Mouse (Mus musculus) midbrain, postnatal 0 days (tissue): ENCODE measurements around the gene Apobec3. TPM values are rescaled to one million over a fixed set of nuclear protein-coding genes. Genes with fewer than 3 reads are reported as not detected.

Source experiments
- ATAC-seq: fragments of 200-750 bp; cut with Nextera tagmentation; 2 replicates; pipeline ENCODE4 v1.8.0; 2017; ENCODE audit warnings: moderate number of reproducible peaks, mild to moderate bottlenecking, moderate TSS enrichment, moderate library complexity; ENCODE audit not compliant: low FRiP score
- DNase-seq: peaks from one replicate; pipeline ENCODE4 v3.0.0-alpha.2; 2015; ENCODE audit warnings: low spot score
- H3K27ac ChIP-seq: fragments of 300-500 bp; sonication (generic); 2 replicates; pipeline ENCODE4 v1.5.1; 2014; ENCODE audit warnings: low read depth, mild to moderate bottlenecking, low read length, mixed read lengths
- H3K27me3 ChIP-seq: fragments of 300-500 bp; sonication (generic); 2 replicates; pipeline ENCODE4 v1.6.1; 2014; ENCODE audit warnings: low read length, control low read depth, mixed read lengths; ENCODE audit not compliant: insufficient read depth
- H3K36me3 ChIP-seq: fragments of 300-500 bp; sonication (generic); 2 replicates; pipeline ENCODE4 v1.6.1; 2014; ENCODE audit warnings: low read length, control low read depth, mixed read lengths; ENCODE audit not compliant: insufficient read depth
- H3K4me1 ChIP-seq: fragments of 300-500 bp; sonication (generic); 2 replicates; pipeline ENCODE4 v1.6.1; 2014; ENCODE audit warnings: mild to moderate bottlenecking, control low read depth, antibody characterized with exemption, low read length, mixed read lengths; ENCODE audit not compliant: insufficient read depth
- H3K4me2 ChIP-seq: fragments of 300-500 bp; sonication (generic); 2 replicates; pipeline ENCODE4 v1.6.1; 2014; ENCODE audit warnings: low read depth, mild to moderate bottlenecking, low read length, mixed read lengths; ENCODE audit not compliant: poor library complexity, severe bottlenecking
- H3K4me3 ChIP-seq: fragments of 300-500 bp; sonication (generic); 2 replicates; pipeline ENCODE4 v1.5.1; 2014; ENCODE audit warnings: low read depth, mild to moderate bottlenecking, low read length, moderate library complexity
- H3K9ac ChIP-seq: fragments of 300-500 bp; sonication (generic); replicated peaks from 2 replicates; pipeline ENCODE4 v1.6.1; 2014; ENCODE audit warnings: mild to moderate bottlenecking, low read length, moderate library complexity, mixed read lengths; ENCODE audit not compliant: poor library complexity, severe bottlenecking
- H3K9me3 ChIP-seq: fragments of 300-500 bp; sonication (generic); 2 replicates; pipeline ENCODE4 v1.6.1; 2016; ENCODE audit warnings: low read length, control low read depth
- CTCF ChIP-seq: IDR thresholded peaks from 2 replicates; pipeline ENCODE4 v1.5.1; 2016; ENCODE audit warnings: antibody characterized with exemption, mild to moderate bottlenecking
- WGBS: fragments of 180-500 bp; shearing (Covaris S2); extraction: QIAGEN DNeasy Blood & Tissue Kit; methylation state at CpG from one replicate; pipeline ENCODE4 v1.1.7; 2014; 5-methylcytosine and 5-hydroxymethylcytosine counted together
- polyA plus RNA-seq: library from polyadenylated mRNA; unstranded; fragments of >200 nt; fragmentation: Nextera tagmentation; extraction: Ambion mirVana; gene quantifications from 2 replicates; pipeline ENCODE4 v1.2.1, GENCODE M21; 2015
- total RNA-seq: library from RNA; depleted of rRNA; stranded (reverse); fragments of >200 nt; gene quantifications from 2 replicates; pipeline ENCODE4 v1.2.3, GENCODE M21; 2014

The Apobec3 gene
- total and polyA plus RNA-seq, 2 experiments from 2014 or later, result 3.4 to 5.4 TPM

DNA sequence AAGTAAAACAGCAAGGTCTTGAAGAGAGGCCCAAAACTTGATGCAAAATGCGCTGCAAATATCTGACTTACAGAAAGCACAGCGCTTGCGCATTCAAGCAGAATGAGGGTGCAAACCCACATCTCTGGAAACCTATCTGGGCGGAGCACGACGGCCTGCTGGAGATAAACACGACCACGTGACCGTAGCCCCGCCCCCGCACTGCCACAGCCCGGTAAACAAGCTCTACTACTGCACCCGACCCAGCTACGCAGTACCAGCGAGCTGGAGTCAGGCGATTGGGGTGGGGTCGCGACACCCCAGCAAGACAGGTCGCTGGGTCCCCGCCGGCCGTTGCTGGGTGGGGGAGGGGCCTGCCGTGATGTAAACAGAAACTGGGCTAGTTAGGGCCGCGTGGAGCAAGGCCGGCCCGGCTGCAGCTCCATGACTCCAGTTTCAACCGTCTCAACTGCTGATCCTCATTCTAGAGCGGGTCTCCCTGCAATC lies 36.2 kb downstream of the Apobec3 start:
- H3K27ac ChIP-seq, result peak overlapping the region; percentile 59
- peak overlapping the region; percentile 54 for H3K9ac ChIP-seq
- TF ChIP-seq CTCF, result no peak
- under 1% methylated on average over 29 of the region's 29 CpGs for WGBS
- peak; percentile 75 for ATAC-seq
- H3K27me3 ChIP-seq, result no peaks in the 10 kb centered on the region
- no peaks in the 10 kb centered on the region for H3K36me3 ChIP-seq
- peak; percentile 81 for DNase-seq
- H3K9me3 ChIP-seq, result no peaks in the 10 kb centered on the region
- 0 out of 2 replicates have a peak, but pooled peaks cover 6% of the 10 kb centered on the region for H3K4me1 ChIP-seq
- peak overlapping the region; percentile 81 for H3K4me2 ChIP-seq
- peak overlapping the region; percentile 55 for H3K4me3 ChIP-seq

DNA sequence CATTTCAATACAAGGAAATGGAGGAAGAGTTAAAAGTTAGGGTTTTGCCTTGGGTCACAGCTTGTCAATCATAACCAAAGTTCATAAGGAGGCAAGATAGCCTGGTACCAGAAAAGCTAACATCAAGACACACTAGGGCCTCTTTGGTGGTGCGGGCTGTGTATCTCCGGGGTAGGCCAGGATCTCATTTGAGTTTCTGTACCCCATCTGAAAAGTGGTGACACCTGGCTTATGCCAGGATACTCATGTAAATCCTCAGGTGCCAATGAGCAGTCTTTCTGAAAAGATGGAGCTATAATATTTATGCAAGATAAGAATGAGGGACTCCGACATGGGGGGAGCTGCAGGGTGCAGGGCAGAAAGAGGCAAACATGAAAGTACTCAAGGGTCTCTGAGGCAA lies 36.9 kb downstream of the Apobec3 start:
- no peak overlapping the region for H3K27ac ChIP-seq
- peak overlapping the region; percentile 81 for H3K4me2 ChIP-seq
- 0 out of 2 replicates have a peak, but pooled peaks cover 6% of the 10 kb centered on the region for H3K4me1 ChIP-seq
- no peaks in the 10 kb centered on the region for H3K9me3 ChIP-seq
- no peaks in the 10 kb centered on the region for H3K27me3 ChIP-seq
- no peak for DNase-seq
- no peak for ATAC-seq
- 88% methylated on average over 3 of the region's 3 CpGs for WGBS
- H3K4me3 ChIP-seq, result no peak overlapping the region
- no peaks in the 10 kb centered on the region for H3K36me3 ChIP-seq
- no peak overlapping the region for H3K9ac ChIP-seq
- no peak for TF ChIP-seq CTCF

DNA sequence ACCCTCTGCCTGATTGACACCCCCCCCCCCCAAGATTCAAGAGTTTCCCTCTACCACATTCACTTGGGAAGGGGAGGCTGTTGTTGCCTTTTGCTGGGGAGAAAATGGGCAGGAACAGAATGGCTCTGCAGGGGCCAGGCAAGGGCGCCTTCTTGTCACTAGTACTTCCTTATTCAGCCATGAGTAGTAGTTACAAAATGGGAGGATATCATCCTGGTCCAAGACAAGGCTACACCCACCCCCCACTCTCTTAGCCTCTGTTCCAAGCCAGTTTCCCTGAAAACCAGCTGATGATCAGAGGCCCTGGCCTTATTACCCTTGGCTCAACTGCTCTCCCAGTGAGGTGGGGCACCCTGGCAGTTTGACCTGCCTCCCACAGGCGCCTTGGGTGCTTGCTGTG lies 37.3 kb downstream of the Apobec3 start:
- no peak for DNase-seq
- 90% methylated on average over 2 of the region's 2 CpGs for WGBS

DNA sequence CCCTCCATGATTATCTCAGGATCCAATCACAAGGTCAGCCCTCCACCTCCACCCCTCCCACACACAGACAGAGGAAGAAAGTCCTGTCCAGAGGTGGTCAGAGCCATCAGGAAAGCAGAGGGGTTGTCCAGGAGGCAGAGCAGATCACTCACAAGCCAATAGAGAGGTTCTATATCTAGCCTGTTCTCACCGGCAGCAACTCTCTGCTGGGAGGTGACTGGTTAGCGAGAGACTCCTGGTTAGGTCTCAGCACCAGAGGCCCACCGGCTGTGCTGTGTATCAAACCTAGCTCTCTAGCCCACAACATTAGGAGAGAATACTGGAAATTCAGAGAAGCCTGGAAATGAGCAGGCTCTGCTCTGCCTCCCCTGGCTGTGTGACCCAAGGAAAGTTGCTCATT lies 38.3 kb downstream of the Apobec3 start:
- Histone ChIP-seq H3K4me1 (0 out of 2 replicates have a peak, but pooled peaks cover 6% of the 10 kb centered on the region), H3K4me2 (no peak overlapping the region), H3K4me3 (no peak overlapping the region), H3K36me3 (no peaks in the 10 kb centered on the region), H3K9ac (no peak overlapping the region), H3K27ac (no peak overlapping the region), H3K27me3 (peaks cover 5% of the 10 kb centered on the region; the same call in 1 of the 2 replicates), H3K9me3 (no peaks in the 10 kb centered on the region)
- TF ChIP-seq CTCF, result no peak
- ATAC-seq (no peak), DNase-seq (no peak)
- 92% methylated on average over 3 of the region's 3 CpGs for WGBS

More for the DNA sequence above, 37.3 kb downstream of the Apobec3 start:
- no peaks in the 10 kb centered on the region for H3K27me3 ChIP-seq
- H3K4me1 ChIP-seq, result 0 out of 2 replicates have a peak, but pooled peaks cover 6% of the 10 kb centered on the region
- H3K36me3 ChIP-seq, result no peaks in the 10 kb centered on the region
- H3K9ac ChIP-seq, result no peak overlapping the region
- H3K9me3 ChIP-seq, result no peaks in the 10 kb centered on the region
- ATAC-seq, result no peak
- TF ChIP-seq CTCF, result no peak
- no peak overlapping the region for H3K27ac ChIP-seq
- no peak overlapping the region for H3K4me3 ChIP-seq
- no peak overlapping the region for H3K4me2 ChIP-seq

DNA sequence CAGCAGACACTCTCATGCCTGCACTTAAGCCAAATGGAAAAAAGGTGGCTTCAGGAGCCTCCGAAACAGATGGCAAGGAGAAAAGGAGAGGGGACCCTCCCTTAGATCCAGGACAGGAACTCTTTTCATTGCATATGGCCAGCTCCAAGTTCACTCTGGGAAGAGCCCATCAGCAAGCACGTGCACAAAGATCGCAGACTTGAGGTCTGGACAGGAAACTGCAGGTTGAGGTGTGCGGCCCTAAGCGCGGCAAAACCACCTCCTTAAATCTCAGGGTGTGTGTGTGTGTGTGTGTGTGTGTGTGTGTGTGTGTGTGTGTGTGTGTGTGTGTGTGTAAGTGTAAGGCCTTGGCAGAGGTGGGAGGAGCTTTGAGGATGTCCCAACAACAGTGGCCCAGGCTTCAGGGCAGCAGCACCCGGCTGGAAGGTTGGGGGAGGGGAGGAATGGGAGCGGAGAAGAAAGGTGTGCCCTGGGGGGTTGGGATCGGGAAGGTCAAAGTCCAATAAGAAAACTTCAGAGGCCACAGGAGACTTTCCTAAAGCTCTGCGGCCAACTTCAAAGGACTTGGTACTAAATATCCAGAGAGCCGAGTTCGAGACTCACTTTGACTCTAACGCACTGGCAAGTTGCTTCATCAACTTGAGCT lies 40.2 kb downstream of the Apobec3 start:
- Histone ChIP-seq H3K4me1 (0 out of 2 replicates have a peak, but pooled peaks cover 6% of the 10 kb centered on the region), H3K4me2 (peak overlapping the region; percentile 83), H3K4me3 (peak overlapping the region; percentile 66), H3K9ac (no peak overlapping the region), H3K9me3 (no peaks in the 10 kb centered on the region), H3K36me3 (no peaks in the 10 kb centered on the region), H3K27ac (no peak overlapping the region), H3K27me3 (peaks cover 5% of the 10 kb centered on the region; the same call in 1 of the 2 replicates)
- TF ChIP-seq CTCF, result no peak
- 32% methylated on average over 13 of the region's 13 CpGs for WGBS
- DNase-seq, result no peak
- ATAC-seq, result no peak

DNA sequence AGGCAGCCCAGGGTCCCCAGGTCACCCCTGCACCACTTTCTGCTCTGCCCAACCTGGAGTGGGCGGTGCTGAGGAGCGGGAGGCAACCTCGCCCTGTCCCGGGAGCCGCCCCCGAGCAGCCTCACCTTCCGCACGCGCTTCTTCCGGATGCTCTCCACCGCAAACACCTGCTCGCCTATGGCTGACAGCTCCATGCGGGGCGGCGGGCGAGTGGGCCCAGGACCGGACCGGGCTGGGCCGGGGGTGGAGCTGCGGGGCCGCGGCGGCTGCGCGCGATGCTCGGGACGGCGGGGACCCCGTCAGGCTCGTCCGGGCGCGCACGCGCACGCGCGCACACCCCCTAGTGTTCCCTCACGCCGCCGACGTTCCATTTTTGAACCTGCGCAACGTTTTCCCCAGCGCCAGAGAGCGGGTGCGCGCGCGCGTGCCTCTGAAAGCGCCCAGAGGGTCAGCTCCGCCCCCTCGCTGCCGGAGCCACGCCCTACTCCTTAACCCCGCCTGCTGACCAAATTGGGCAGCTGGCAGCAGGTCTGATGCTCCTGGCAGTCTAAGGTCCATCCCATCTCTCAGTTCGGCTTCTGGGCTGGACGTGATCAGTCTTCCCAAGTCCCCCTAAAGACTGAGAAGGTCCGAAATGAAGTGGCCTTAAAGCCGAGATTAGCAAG lies 41.0 kb downstream of the Apobec3 start:
- H3K27ac ChIP-seq, result no peak overlapping the region
- peak; percentile 53 for TF ChIP-seq CTCF
- H3K27me3 ChIP-seq, result peaks cover 5% of the 10 kb centered on the region; the same call in 1 of the 2 replicates
- H3K9me3 ChIP-seq, result no peaks in the 10 kb centered on the region
- H3K36me3 ChIP-seq, result no peaks in the 10 kb centered on the region
- H3K4me1 ChIP-seq, result 0 out of 2 replicates have a peak, but pooled peaks cover 3% of the 10 kb centered on the region
- peak overlapping the region; percentile 65 for H3K9ac ChIP-seq
- under 1% methylated on average over 49 of the region's 62 CpGs for WGBS
- H3K4me2 ChIP-seq, result peak overlapping the region; percentile 83
- DNase-seq (peak; percentile 87), ATAC-seq (peak; percentile 47; the same call in 1 of the 2 replicates)
- peak overlapping the region; percentile 66 for H3K4me3 ChIP-seq
